Comparison of ENCODE assay signal across 36 mouse cellular contexts in the genomic region with DNA sequence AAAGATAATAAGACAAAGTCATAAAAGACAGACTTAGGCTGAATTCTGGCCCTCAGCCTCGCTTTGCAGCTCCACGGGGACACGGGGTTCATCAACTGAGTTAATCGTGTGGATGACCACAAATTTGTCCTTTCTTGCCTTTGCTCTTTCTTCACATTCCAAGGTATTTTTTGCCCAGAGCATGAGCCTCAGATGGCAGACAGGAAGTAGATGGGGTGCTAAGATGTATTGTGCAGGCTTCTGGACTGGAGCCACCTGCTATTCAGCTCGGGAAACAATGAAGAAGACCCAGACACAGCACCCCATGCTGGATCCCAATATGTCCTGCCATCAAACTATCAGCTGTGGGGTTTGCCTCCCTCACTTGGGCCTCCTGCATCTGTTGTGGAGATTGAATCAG. TPM values are rescaled to one million over a fixed set of nuclear protein-coding genes. Genes with fewer than 3 reads are reported as not detected.
A peak's percentile ranks its signal among the peaks of the same experiment; 100 is the strongest.
DNase-seq lines count a peak whose midpoint lies in the region; ATAC-seq lines count a peak whose summit lies in the region.
"Had no signal": no experiment of that assay in that cellular context is flagged by ENCODE, and none has a peak within 500 bp of the region (broad histone marks: within the 10 kb centered on the region; RNA-seq: fewer than 3 reads in every experiment).

No protein-coding gene starts in this region.

- intact Hi-C loops in left cerebral cortex, postnatal 10 days (cut with DNase I), result no loop called here

- no peaks in the 10 kb centered on the region for H3K27me3 ChIP-seq in hindbrain, embryonic 15.5 days
- H3K27me3 ChIP-seq in hindbrain, embryonic 12.5 days, result no peaks in the 10 kb centered on the region
- no peaks in the 10 kb centered on the region for H3K27me3 ChIP-seq in midbrain, embryonic 14.5 days (ENCODE audit: control insufficient read depth, insufficient read depth, low read length)
- no peaks in the 10 kb centered on the region for H3K27me3 ChIP-seq in midbrain, embryonic 15.5 days (replicated peaks)
- H3K27me3 ChIP-seq in neural tube, embryonic 15.5 days (replicated peaks), result no peaks in the 10 kb centered on the region
- H3K27me3 ChIP-seq: embryonic facial prominence, embryonic 13.5 days; heart, embryonic 12.5 days; lung, embryonic 15.5 days; midbrain, embryonic 12.5 days had no signal

- peak; percentile 16 to 25 for DNase-seq in cerebellum, postnatal 10 days
- no peak for DNase-seq in cerebellum, adult 18-20 months
- DNase-seq in midbrain, embryonic 14.5 days, result peak; percentile 25
- DNase-seq in left cerebral cortex, postnatal 10 days (ENCODE audit: extremely low spot score in 1 of 2, low spot score in 2 of 2), result no peak
- DNase-seq: adrenal gland, postnatal 10 days; cerebellum, adult 11 months; gastrocnemius, adult 2 months; gastrocnemius, postnatal 36 days; heart, adult 2 months; heart, postnatal 4 days; layer of hippocampus, adult 9-11 months; right cerebral cortex, postnatal 14 days had no signal

- no peak overlapping the region for H3K4me3 ChIP-seq in hindbrain, embryonic 15.5 days
- H3K4me3 ChIP-seq in hindbrain, embryonic 12.5 days, result no peak overlapping the region
- H3K4me3 ChIP-seq in midbrain, embryonic 14.5 days (replicated peaks; ENCODE audit: low read depth, low read length), result no peak overlapping the region
- H3K4me3 ChIP-seq in midbrain, embryonic 15.5 days, result no peak overlapping the region
- no peak overlapping the region for H3K4me3 ChIP-seq in neural tube, embryonic 15.5 days (replicated peaks)
- H3K4me3 ChIP-seq: embryonic facial prominence, embryonic 13.5 days; forebrain, embryonic 10.5 days; gastrocnemius, adult 2 months; heart, adult 2 months; heart, embryonic 12.5 days; limb, embryonic 13.5 days; lung, embryonic 15.5 days; midbrain, embryonic 12.5 days had no signal

- peak overlapping the region; percentile 7; the same call in 1 of the 2 replicates for H3K27ac ChIP-seq in hindbrain, embryonic 15.5 days (replicated peaks)
- no peak overlapping the region for H3K27ac ChIP-seq in hindbrain, embryonic 12.5 days
- H3K27ac ChIP-seq in midbrain, embryonic 14.5 days (replicated peaks; ENCODE audit: low read depth, low read length), result no peak overlapping the region; the same call in 1 of the 2 replicates
- no peak overlapping the region for H3K27ac ChIP-seq in midbrain, embryonic 15.5 days
- H3K27ac ChIP-seq in neural tube, embryonic 15.5 days (replicated peaks), result 0 out of 2 replicates have a peak overlapping the region, but pooled peaks have one; percentile 59
- H3K27ac ChIP-seq: embryonic facial prominence, embryonic 13.5 days; forebrain, embryonic 10.5 days; gastrocnemius, adult 2 months; heart, adult 2 months; limb, embryonic 13.5 days; lung, embryonic 15.5 days had no signal

- no peak overlapping the region for H3K4me2 ChIP-seq in hindbrain, embryonic 15.5 days
- no peak overlapping the region for H3K4me2 ChIP-seq in hindbrain, embryonic 12.5 days (replicated peaks)
- H3K4me2 ChIP-seq in midbrain, embryonic 14.5 days (ENCODE audit: low read length), result no peak overlapping the region
- H3K4me2 ChIP-seq in midbrain, embryonic 15.5 days, result no peak overlapping the region
- H3K4me2 ChIP-seq in neural tube, embryonic 15.5 days, result no peak overlapping the region
- H3K4me2 ChIP-seq: embryonic facial prominence, embryonic 13.5 days; heart, embryonic 12.5 days; limb, embryonic 13.5 days; liver, embryonic 11.5 days; lung, embryonic 15.5 days; midbrain, embryonic 12.5 days had no signal

- no peak overlapping the region for H3K9ac ChIP-seq in hindbrain, embryonic 15.5 days
- no peak overlapping the region for H3K9ac ChIP-seq in hindbrain, embryonic 12.5 days
- no peak overlapping the region for H3K9ac ChIP-seq in midbrain, embryonic 14.5 days (replicated peaks; ENCODE audit: low read length)
- no peak overlapping the region for H3K9ac ChIP-seq in midbrain, embryonic 15.5 days
- no peak overlapping the region for H3K9ac ChIP-seq in neural tube, embryonic 15.5 days (replicated peaks)
- H3K9ac ChIP-seq: embryonic facial prominence, embryonic 13.5 days; heart, embryonic 12.5 days; limb, embryonic 13.5 days; lung, embryonic 15.5 days; midbrain, embryonic 12.5 days had no signal

- H3K9me3 ChIP-seq in hindbrain, embryonic 15.5 days, result no peaks in the 10 kb centered on the region
- no peaks in the 10 kb centered on the region for H3K9me3 ChIP-seq in hindbrain, embryonic 12.5 days (replicated peaks)
- no peaks in the 10 kb centered on the region for H3K9me3 ChIP-seq in midbrain, embryonic 14.5 days (ENCODE audit: control insufficient read depth, low read length)
- H3K9me3 ChIP-seq in midbrain, embryonic 15.5 days, result no peaks in the 10 kb centered on the region
- no peaks in the 10 kb centered on the region for H3K9me3 ChIP-seq in neural tube, embryonic 15.5 days (replicated peaks)
- H3K9me3 ChIP-seq: embryonic facial prominence, embryonic 13.5 days; forebrain, embryonic 10.5 days; heart, embryonic 12.5 days; limb, embryonic 13.5 days; lung, embryonic 15.5 days; midbrain, embryonic 12.5 days had no signal

- H3K4me1 ChIP-seq in hindbrain, embryonic 15.5 days (replicated peaks), result peaks cover 29% of the 10 kb centered on the region
- H3K4me1 ChIP-seq in hindbrain, embryonic 12.5 days, result peaks cover 14% of the 10 kb centered on the region
- peaks cover 19% of the 10 kb centered on the region for H3K4me1 ChIP-seq in midbrain, embryonic 14.5 days (ENCODE audit: control insufficient read depth, insufficient read depth, low read length)
- peaks cover 30% of the 10 kb centered on the region for H3K4me1 ChIP-seq in midbrain, embryonic 15.5 days
- peaks cover 30% of the 10 kb centered on the region for H3K4me1 ChIP-seq in neural tube, embryonic 15.5 days
- H3K4me1 ChIP-seq: heart, embryonic 12.5 days had no signal

- H3K36me3 ChIP-seq in hindbrain, embryonic 15.5 days, result no peaks in the 10 kb centered on the region
- no peaks in the 10 kb centered on the region for H3K36me3 ChIP-seq in hindbrain, embryonic 12.5 days
- no peaks in the 10 kb centered on the region for H3K36me3 ChIP-seq in midbrain, embryonic 14.5 days (ENCODE audit: control insufficient read depth, insufficient read depth, low read length)
- H3K36me3 ChIP-seq in midbrain, embryonic 15.5 days (replicated peaks), result no peaks in the 10 kb centered on the region
- H3K36me3 ChIP-seq in neural tube, embryonic 15.5 days, result no peaks in the 10 kb centered on the region
- H3K36me3 ChIP-seq: embryonic facial prominence, embryonic 13.5 days; forebrain, embryonic 10.5 days; heart, embryonic 12.5 days; limb, embryonic 13.5 days; lung, embryonic 15.5 days; midbrain, embryonic 12.5 days had no signal

- 56% methylated on average over 5 of the region's 5 CpGs for WGBS in hindbrain, embryonic 15.5 days
- 85% methylated on average over 5 of the region's 5 CpGs for WGBS in hindbrain, embryonic 12.5 days
- 63% methylated on average over 5 of the region's 5 CpGs for WGBS in midbrain, embryonic 14.5 days
- 57% methylated on average over 5 of the region's 5 CpGs for WGBS in midbrain, embryonic 15.5 days
- 63% methylated on average over 5 of the region's 5 CpGs for WGBS in neural tube, embryonic 15.5 days

- no peak for ATAC-seq in hindbrain, embryonic 15.5 days (ENCODE audit: low FRiP score, low read depth)
- no peak for ATAC-seq in hindbrain, embryonic 12.5 days (ENCODE audit: low FRiP score)
- no peak for ATAC-seq in midbrain, embryonic 14.5 days (ENCODE audit: low FRiP score, low TSS enrichment)
- ATAC-seq in midbrain, embryonic 15.5 days (replicated peaks), result no peak
- no peak for ATAC-seq in neural tube, embryonic 15.5 days (ENCODE audit: low FRiP score)
- ATAC-seq: intestine, postnatal 0 days had no signal

RNA-seq across cellular contexts. Expression of a gene that starts 5.4 kb away (rescaled TPM):
- not detected in 2 replicates for polyA plus RNA-seq in hindbrain, embryonic 15.5 days (2015; fragmentation: Nextera tagmentation; extraction: Ambion mirVana)
- not detected in 2 replicates for polyA plus RNA-seq in hindbrain, embryonic 12.5 days (2016; fragmentation: Nextera tagmentation; extraction: Ambion mirVana)
- polyA plus RNA-seq in midbrain, embryonic 14.5 days (2014; fragmentation: Nextera tagmentation; extraction: Ambion mirVana), result not detected in 2 replicates
- polyA plus RNA-seq in midbrain, embryonic 15.5 days (2015; fragmentation: Nextera tagmentation; extraction: Ambion mirVana), result 0.18 TPM in 1 of 2 replicates, not detected in the other
- polyA plus RNA-seq in neural tube, embryonic 15.5 days (2015; fragmentation: Nextera tagmentation; extraction: Ambion mirVana), result not detected in 2 replicates
- total RNA-seq in left cerebral cortex, postnatal 10 days (2021), result not detected
- total RNA-seq: adrenal gland, postnatal 10 days; CH12.LX; common myeloid progenitor, adult 5-6 weeks; ES-E14; gastrocnemius, adult 2 months; gastrocnemius, postnatal 36 days; heart, adult 2 months; heart, postnatal 4 days; left cerebral cortex, postnatal 25 days; megakaryocyte, adult 5-6 weeks had no signal
- polyA plus RNA-seq: C2C12; embryonic facial prominence, embryonic 13.5 days; forebrain, embryonic 10.5 days; heart, adult 2 months; heart, embryonic 12.5 days; heart, postnatal 0 days; intestine, postnatal 0 days; limb, embryonic 13.5 days; liver, embryonic 11.5 days; liver, embryonic 16.5 days; lung, embryonic 15.5 days; midbrain, embryonic 12.5 days; neural tube, embryonic 11.5 days; small intestine, adult 2 months; stomach, embryonic 14.5 days; thymus, postnatal 0 days had no signal

RNA-seq across cellular contexts. Expression of a gene that starts 30.0 kb away (rescaled TPM):
- polyA plus RNA-seq in hindbrain, embryonic 15.5 days (2015; fragmentation: Nextera tagmentation; extraction: Ambion mirVana), result 17.8 and 20.0 TPM in 2 replicates
- polyA plus RNA-seq in hindbrain, embryonic 12.5 days (2016; fragmentation: Nextera tagmentation; extraction: Ambion mirVana), result 34.4 and 34.6 TPM in 2 replicates
- 15.1 and 26.9 TPM in 2 replicates for polyA plus RNA-seq in midbrain, embryonic 14.5 days (2014; fragmentation: Nextera tagmentation; extraction: Ambion mirVana)
- polyA plus RNA-seq in midbrain, embryonic 15.5 days (2015; fragmentation: Nextera tagmentation; extraction: Ambion mirVana), result 20.4 and 20.5 TPM in 2 replicates
- polyA plus RNA-seq in neural tube, embryonic 15.5 days (2015; fragmentation: Nextera tagmentation; extraction: Ambion mirVana), result 14.5 and 17.8 TPM in 2 replicates
- total RNA-seq in left cerebral cortex, postnatal 10 days (2021), result 10 to 100 TPM; 22.6 to 24.6 TPM

Comparison
In these comparisons a context has a peak if more than half of its experiments do, and no peak if none do; other contexts are left out.
1. DNase-seq: peak in cerebellum, postnatal 10 days (2 of 2) and midbrain, embryonic 14.5 days (single experiment); none in cerebellum, adult 18-20 months (0 of 2) and left cerebral cortex, postnatal 10 days (0 of 2).
2. H3K27ac ChIP-seq: peak in hindbrain, embryonic 15.5 days (single experiment) and neural tube, embryonic 15.5 days (single experiment); none in hindbrain, embryonic 12.5 days (single experiment), midbrain, embryonic 14.5 days (single experiment) and midbrain, embryonic 15.5 days (single experiment).